Mouse (Mus musculus): ENCODE data around the gene Rpl22. TPM values are rescaled to one million over a fixed set of nuclear protein-coding genes. Genes with fewer than 3 reads are reported as not detected.
A peak's percentile ranks its signal among the peaks of the same experiment; 100 is the strongest.

Rpl22 gene
- polyA plus RNA-seq, 1 experiment from 2014 or later, result 548 TPM

GRCm38 (mm10) chr4:152360855-152361254, 35.3 kb downstream of the Rpl22 start:
- Histone ChIP-seq H3K4me3 (ENCODE audit: inconsistent target) (no peak overlapping the region), H3K79me2 (ENCODE audit: inconsistent target) (no peaks in the 10 kb centered on the region)
- 19% methylated on average over 24 of the region's 24 CpGs for WGBS (ENCODE audit: missing documents)

GRCm38 (mm10) chr4:152362180-152362579, 36.6 kb downstream of the Rpl22 start:
- Histone ChIP-seq H3K36me3 (ENCODE audit: inconsistent target) (no peaks in the 10 kb centered on the region), H3K4me3 (ENCODE audit: inconsistent target) (no peak overlapping the region), H3K79me2 (ENCODE audit: inconsistent target) (no peaks in the 10 kb centered on the region), H3K27ac (peak overlapping the region; percentile 59)
- 6% methylated on average over 9 of the region's 9 CpGs for WGBS (ENCODE audit: missing documents)

More at GRCm38 (mm10) chr4:152360855-152361254, 35.3 kb downstream of the Rpl22 start:
- H3K27ac ChIP-seq, result no peak overlapping the region
- H3K36me3 ChIP-seq (ENCODE audit: inconsistent target), result no peaks in the 10 kb centered on the region

GRCm38 (mm10) chr4:152365228-152365627, 39.7 kb downstream of the Rpl22 start:
- Histone ChIP-seq H3K27ac (no peak overlapping the region), H3K79me2 (ENCODE audit: inconsistent target) (no peaks in the 10 kb centered on the region), H3K4me3 (ENCODE audit: inconsistent target) (no peak overlapping the region), H3K36me3 (ENCODE audit: inconsistent target) (no peaks in the 10 kb centered on the region)
- 88% methylated on average over 7 of the region's 7 CpGs for WGBS (ENCODE audit: missing documents)

- Histone ChIP-seq H3K27ac (no peak overlapping the region), H3K79me2 (ENCODE audit: inconsistent target) (no peaks in the 10 kb centered on the region), H3K36me3 (ENCODE audit: inconsistent target) (no peaks in the 10 kb centered on the region), H3K4me3 (ENCODE audit: inconsistent target) (no peak overlapping the region)
- WGBS (ENCODE audit: missing documents), result 79% methylated on average over 17 of the region's 17 CpGs
Observed at GRCm38 (mm10) chr4:152382528-152383252, 57.1 kb downstream of the Rpl22 start.

Other genes with a start within 250 kb of the Rpl22 start
- gene Tnfrsf25, start 209.8 kb upstream of the Rpl22 start, polyA plus RNA-seq (2018), result 0.11 TPM in 1 of 3 replicates, not detected in the others
- 0.34 to 0.42 TPM (median 0.34 TPM) in 3 replicates for gene Espn, start 173.4 kb upstream of the Rpl22 start, polyA plus RNA-seq (2018)
- 0.10 TPM in 1 of 3 replicates, not detected in the others for gene Hes2, start 166.9 kb upstream of the Rpl22 start, polyA plus RNA-seq (2018)
- gene Acot7, start 147.6 kb upstream of the Rpl22 start, polyA plus RNA-seq (2018), result 18.0 to 35.3 TPM (median 23.7 TPM) in 3 replicates
- not detected in 3 replicates for gene Gpr153, start 51.5 kb upstream of the Rpl22 start, polyA plus RNA-seq (2018)
- not detected in 3 replicates for gene Hes3, start 34.1 kb upstream of the Rpl22 start, polyA plus RNA-seq (2018)
- 7.9 to 19.2 TPM (median 17.9 TPM) in 3 replicates for gene Icmt, start 28.5 kb upstream of the Rpl22 start, polyA plus RNA-seq (2018)
- gene Rnf207, start 6.7 kb upstream of the Rpl22 start, polyA plus RNA-seq (2018), result not detected in 3 replicates
- 0.03 to 0.06 TPM (median 0.06 TPM) in 3 replicates for gene Chd5, start 12.9 kb downstream of the Rpl22 start, polyA plus RNA-seq (2018)
- 0.18 to 0.72 TPM (median 0.33 TPM) in 3 replicates for gene Nphp4, start 151.0 kb downstream of the Rpl22 start, polyA plus RNA-seq (2018)
- gene Kcnab2, start 152.1 kb downstream of the Rpl22 start, polyA plus RNA-seq (2018), result 42.9 to 182 TPM (median 93.6 TPM) in 3 replicates